Comparison of ENCODE assay signal across 22 mouse cellular contexts in genomic region chr1:106654254-106654653, GRCm38 (mm10). TPM values are rescaled to one million over a fixed set of nuclear protein-coding genes. Genes with fewer than 3 reads are reported as not detected.
DNase-seq lines count a peak whose midpoint lies in the region; ATAC-seq and TF ChIP-seq lines count a peak whose summit lies in the region.
"Had no signal": no experiment of that assay in that cellular context is flagged by ENCODE, and none has a peak within 500 bp of the region (broad histone marks: within the 10 kb centered on the region; RNA-seq: fewer than 3 reads in every experiment).

No protein-coding gene starts in this region.

- peak; percentile 70 for DNase-seq in CH12.LX (ENCODE audit: extremely low read depth)
- no peak for DNase-seq in layer of hippocampus, postnatal 14 days (ENCODE audit: low spot score in 2 of 2)
- DNase-seq in spleen, adult 18-20 months: no peak
- DNase-seq: adrenal gland, postnatal 10 days; adrenal gland, postnatal 36 days; cerebellum, adult 18-20 months; cerebellum, adult 9-10 months; cerebellum, postnatal 14 days; gastrocnemius, postnatal 10 days; gastrocnemius, postnatal 36 days had no signal

- in situ Hi-C loops in CH12.LX (cut with MboI; ENCODE audit: low pct_ligation_motif_present, low pct_unique_long_range_greater_than_20kb, low sequenced_read_pairs): loop anchor here (10.0 kb wide), 1 partner anchor 51 kb away; no protein-coding TSS in a partner anchor

- ATAC-seq in megakaryocyte, adult 5-6 weeks (ENCODE audit: poor library complexity, severe bottlenecking): no peak
- ATAC-seq in neutrophil, adult 5-6 weeks (ENCODE audit: extremely low read depth, insufficient number of reproducible peaks, low FRiP score, poor library complexity, severe bottlenecking): 0 out of 2 replicates have a peak, but pooled peaks have one; percentile 33
- ATAC-seq: CD4-positive, CD25-positive, alpha-beta regulatory T cell, adult 4 months; forebrain, embryonic 13.5 days; forebrain, embryonic 16.5 days; hindbrain, embryonic 16.5 days; intestine, embryonic 15.5 days; Patski had no signal

- peaks cover 4% of the 10 kb centered on the region for H3K36me3 ChIP-seq in megakaryocyte, embryonic 14.5 days (replicated peaks; ENCODE audit: low read length)
- H3K36me3 ChIP-seq in CH12.LX (replicated peaks in 1 of 2; ENCODE audit: control insufficient read depth in 1 of 2, insufficient read depth in 1 of 2, low read length in 1 of 2): peaks cover 0 to 2% of the 10 kb centered on the region in 2 experiments
- H3K36me3 ChIP-seq: forebrain, embryonic 10.5 days; heart, embryonic 13.5 days; hindbrain, embryonic 13.5 days; intestine, embryonic 15.5 days had no signal

- H3K4me3 ChIP-seq in megakaryocyte, embryonic 14.5 days (replicated peaks): peak overlapping the region; percentile 42
- H3K4me3 ChIP-seq in CH12.LX (replicated peaks in 1 of 3; ENCODE audit: low read depth in 2 of 3, low read length in 2 of 3, poor library complexity in 1 of 3): no peak overlapping the region
- H3K4me3 ChIP-seq: forebrain, embryonic 10.5 days; forebrain, embryonic 13.5 days; heart, embryonic 13.5 days; hindbrain, embryonic 13.5 days; intestine, embryonic 15.5 days had no signal

- dilution Hi-C loops in CH12.LX (cut with MboI; ENCODE audit: extremely low pct_ligation_motif_present, extremely low pct_unique_long_range_greater_than_20kb, low sequenced_read_pairs): no loop called here

- peak overlapping the region; percentile 23 for H3K9ac ChIP-seq in CH12.LX (ENCODE audit: insufficient read depth, low read depth)
- H3K9ac ChIP-seq: forebrain, embryonic 13.5 days; heart, embryonic 13.5 days; hindbrain, embryonic 13.5 days; intestine, embryonic 15.5 days had no signal

- no peak; the same call in 1 of the 2 replicates for TF ChIP-seq RAD21 in CH12.LX (IDR thresholded peaks at IDR 0.05; ENCODE audit: low read depth, low read length)

- H3K27ac ChIP-seq in CH12.LX (ENCODE audit: insufficient read depth, low read depth): peak overlapping the region; percentile 77
- H3K27ac ChIP-seq: forebrain, embryonic 10.5 days; forebrain, embryonic 13.5 days; intestine, embryonic 15.5 days had no signal

- H3K4me1 ChIP-seq in megakaryocyte, embryonic 14.5 days: peaks cover 88% of the 10 kb centered on the region
- peaks cover 14 to 52% of the 10 kb centered on the region in 2 experiments for H3K4me1 ChIP-seq in CH12.LX (ENCODE audit: control insufficient read depth in 1 of 2, insufficient read depth in 2 of 2)
- H3K4me1 ChIP-seq: intestine, embryonic 15.5 days had no signal

- no peaks in the 10 kb centered on the region for H3K9me3 ChIP-seq in megakaryocyte, embryonic 14.5 days
- no peaks in the 10 kb centered on the region for H3K9me3 ChIP-seq in CH12.LX (replicated peaks; ENCODE audit: low read length)
- H3K9me3 ChIP-seq: forebrain, embryonic 10.5 days; forebrain, embryonic 13.5 days; heart, embryonic 13.5 days; hindbrain, embryonic 13.5 days; intestine, embryonic 15.5 days had no signal

- H3K27me3 ChIP-seq in megakaryocyte, embryonic 14.5 days (replicated peaks): no peaks in the 10 kb centered on the region
- no peaks in the 10 kb centered on the region for H3K27me3 ChIP-seq in CH12.LX (replicated peaks)
- H3K27me3 ChIP-seq: forebrain, embryonic 13.5 days; heart, embryonic 13.5 days; hindbrain, embryonic 13.5 days; intestine, embryonic 15.5 days; Patski had no signal

- no peak for TF ChIP-seq POLR2A in CH12.LX (IDR thresholded peaks at IDR 0.05; ENCODE audit: low read depth, low read length)

- peak overlapping the region; percentile 96 for H3K4me2 ChIP-seq in CH12.LX (ENCODE audit: insufficient read depth, low read depth, poor library complexity, severe bottlenecking)
- H3K4me2 ChIP-seq: forebrain, embryonic 13.5 days; heart, embryonic 13.5 days; hindbrain, embryonic 13.5 days; intestine, embryonic 15.5 days had no signal

- peak; percentile 97 for TF ChIP-seq EP300 in CH12.LX (IDR thresholded peaks at IDR 0.05; ENCODE audit: low read length)

- no peak for TF ChIP-seq CTCF in CH12.LX (conservative IDR thresholded peaks at IDR 0.05 in 1 of 2, IDR thresholded peaks at IDR 0.05 in 1 of 2; ENCODE audit: low read depth in 2 of 2, low read length in 2 of 2)

- peaks cover 3% of the 10 kb centered on the region for H3K79me2 ChIP-seq in CH12.LX (replicated peaks; ENCODE audit: control insufficient read depth, extremely low read depth, insufficient read depth, poor library complexity, severe bottlenecking)

TF ChIP-seq in CH12.LX, 34 proteins besides CTCF, POLR2A, EP300 and RAD21:
- TF ChIP-seq MAX (IDR thresholded peaks at IDR 0.05; ENCODE audit: low read length) (no peak), SIN3A (IDR thresholded peaks at IDR 0.05; ENCODE audit: low read length) (no peak), USF2 (conservative IDR thresholded peaks at IDR 0.05; ENCODE audit: low read depth, low read length) (no peak), HCFC1 (IDR thresholded peaks at IDR 0.05; ENCODE audit: low read depth, low read length) (no peak), ZNF384 (IDR thresholded peaks at IDR 0.05; ENCODE audit: low read depth, low read length) (no peak), USF1 (IDR thresholded peaks at IDR 0.05; ENCODE audit: low read depth, low read length) (no peak), PAX5 (IDR thresholded peaks at IDR 0.05; ENCODE audit: low read length) (no peak), ETS1 (conservative IDR thresholded peaks at IDR 0.05; ENCODE audit: low read depth, low read length) (peak; percentile 60), RCOR1 (conservative IDR thresholded peaks at IDR 0.05; ENCODE audit: low read depth, low read length) (peak; percentile 76; the same call in 1 of the 2 replicates), ZC3H11A (IDR thresholded peaks at IDR 0.05; ENCODE audit: low read depth, low read length) (no peak), MYC (IDR thresholded peaks at IDR 0.05; ENCODE audit: low read depth, low read length) (peak; percentile 69), ZMIZ1 (IDR thresholded peaks at IDR 0.05; ENCODE audit: low read depth, low read length) (no peak), TBP (conservative IDR thresholded peaks at IDR 0.05; ENCODE audit: low read depth, low read length) (no peak), CHD2 (IDR thresholded peaks at IDR 0.05; ENCODE audit: low read length) (peak; percentile 66; the same call in 1 of the 2 replicates), MXI1 (IDR thresholded peaks at IDR 0.05; ENCODE audit: low read depth, low read length) (no peak), MEF2A (IDR thresholded peaks at IDR 0.05; ENCODE audit: borderline replicate concordance, low read depth, low read length) (peak; percentile 46; the same call in 1 of the 2 replicates), ELF1 (IDR thresholded peaks at IDR 0.05; ENCODE audit: low read depth, low read length) (no peak), TCF12 (IDR thresholded peaks at IDR 0.05; ENCODE audit: low read depth, low read length) (peak; percentile 73; the same call in 1 of the 2 replicates), IRF4 (IDR thresholded peaks at IDR 0.05; ENCODE audit: low read depth, low read length) (peak; percentile 97), POLR2AphosphoS2 (IDR thresholded peaks at IDR 0.05; ENCODE audit: low read depth, low read length) (no peak), SMC3 (IDR thresholded peaks at IDR 0.05; ENCODE audit: low read depth, low read length) (no peak), MAZ (IDR thresholded peaks at IDR 0.05; ENCODE audit: low read depth, low read length) (0 out of 2 replicates have a peak, but pooled peaks have one; percentile 42), NELFE (IDR thresholded peaks at IDR 0.05; ENCODE audit: low read depth, low read length) (0 out of 2 replicates have a peak, but pooled peaks have one; percentile 23), ZKSCAN1 (IDR thresholded peaks at IDR 0.05; ENCODE audit: borderline replicate concordance, low read depth, low read length) (no peak), KAT2A (IDR thresholded peaks at IDR 0.05; ENCODE audit: insufficient replicate concordance, low read length) (no peak), NRF1 (IDR thresholded peaks at IDR 0.05; ENCODE audit: low read depth, low read length) (no peak), BHLHE40 (IDR thresholded peaks at IDR 0.05; ENCODE audit: low read depth, low read length) (peak; percentile 72), MAFK (IDR thresholded peaks at IDR 0.05; ENCODE audit: insufficient replicate concordance, low read length) (0 out of 2 replicates have a peak, but pooled peaks have one; percentile 53), GABPA (IDR thresholded peaks at IDR 0.05; ENCODE audit: insufficient replicate concordance, low read depth, low read length) (no peak), CHD1 (IDR thresholded peaks at IDR 0.05; ENCODE audit: low read depth, low read length) (0 out of 2 replicates have a peak, but pooled peaks have one; percentile 43), JUN (IDR thresholded peaks at IDR 0.05; ENCODE audit: insufficient read depth, low read depth, low read length) (peak; percentile 81), UBTF (IDR thresholded peaks at IDR 0.05; ENCODE audit: low read depth, low read length) (no peak), E2F4 (IDR thresholded peaks at IDR 0.05; ENCODE audit: insufficient replicate concordance, low read depth, low read length) (no peak), JUND (conservative IDR thresholded peaks at IDR 0.05; ENCODE audit: low read depth, low read length) (peak; percentile 93)

RNA-seq across cellular contexts. Expression of gene Bcl2, which starts 59.8 kb away (rescaled TPM):
- 3.0 and 4.1 TPM in 2 replicates for polyA plus RNA-seq in megakaryocyte, embryonic 14.5 days (2012; ENCODE audit: insufficient read depth, low replicate concordance)
- total RNA-seq in megakaryocyte, adult 5-6 weeks (2015): 7.1 and 8.0 TPM in 2 replicates
- total RNA-seq in megakaryocyte, adult 5-6 weeks (2017): 7.8 and 11.9 TPM in 2 replicates
- 7.6 and 13.6 TPM in 2 replicates for total RNA-seq in CH12.LX (2012; rRNA removed)
- total RNA-seq in CH12.LX (2014; rRNA removed): 8.7 and 9.6 TPM in 2 replicates
- 4.5 and 4.7 TPM in 2 replicates for polyA plus RNA-seq in CH12.LX (2012; ENCODE audit: insufficient read length, low read depth)
- 38.2 and 39.3 TPM in 2 replicates for total RNA-seq in neutrophil, adult 5-6 weeks (2017)
- total RNA-seq in layer of hippocampus, postnatal 14 days (2021): 10 to 100 TPM in 1 of 2 experiments, 1 to 10 TPM in 1; 9.9 to 11.0 TPM
